Mouse (Mus musculus): ENCODE data around the gene Bcat1. TPM values are rescaled to one million over a fixed set of nuclear protein-coding genes. Genes with fewer than 3 reads are reported as not detected.

Gene Bcat1
- polyA plus RNA-seq, 1 experiment from 2014 or later = 0.44 TPM

DNA sequence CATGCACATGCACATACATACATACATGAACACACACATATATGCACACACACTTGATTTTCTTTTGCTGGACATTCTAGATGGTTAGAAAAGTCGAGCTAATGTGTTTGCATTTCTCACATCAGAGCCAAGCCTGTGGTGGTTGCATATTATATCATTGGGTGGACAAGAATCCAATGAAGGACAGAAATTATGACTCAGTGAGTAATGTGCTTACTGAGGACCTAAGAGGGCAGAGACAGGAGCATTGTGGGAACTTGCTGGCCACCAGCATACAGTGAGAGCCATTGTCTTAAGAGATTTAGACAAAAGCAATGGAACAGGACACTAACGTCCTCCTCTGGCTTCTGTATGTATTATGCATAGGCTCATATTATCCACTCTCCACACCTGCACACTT lies 38.6 kb upstream of the Bcat1 start:
- no peak overlapping the region for H3K27ac ChIP-seq (ENCODE audit: low read length)
- TF ChIP-seq CTCF (IDR thresholded peaks at IDR 0.05) (no peak), EP300 (IDR thresholded peaks at IDR 0.05) (no peak)
- no peaks in the 10 kb centered on the region for H3K4me1 ChIP-seq (ENCODE audit: insufficient read depth, low read depth, low read length)
- no peak overlapping the region for H3K4me3 ChIP-seq (ENCODE audit: low read depth, low read length)
- H3K9ac ChIP-seq (replicated peaks; ENCODE audit: low read depth) = no peak overlapping the region
- no peak for ATAC-seq
- WGBS = 70% methylated on average over 2 of the region's 2 CpGs
- H3K4me2 ChIP-seq (replicated peaks; ENCODE audit: low read depth, low read length) = no peak overlapping the region
- H3K27me3 ChIP-seq (replicated peaks; ENCODE audit: insufficient read depth, low read length) = no peaks in the 10 kb centered on the region
- no peaks in the 10 kb centered on the region for H3K9me3 ChIP-seq (ENCODE audit: low read length)
- no peaks in the 10 kb centered on the region for H3K36me3 ChIP-seq (ENCODE audit: insufficient read depth, low read length)
- DNase-seq (ENCODE audit: low spot score) = no peak

DNA sequence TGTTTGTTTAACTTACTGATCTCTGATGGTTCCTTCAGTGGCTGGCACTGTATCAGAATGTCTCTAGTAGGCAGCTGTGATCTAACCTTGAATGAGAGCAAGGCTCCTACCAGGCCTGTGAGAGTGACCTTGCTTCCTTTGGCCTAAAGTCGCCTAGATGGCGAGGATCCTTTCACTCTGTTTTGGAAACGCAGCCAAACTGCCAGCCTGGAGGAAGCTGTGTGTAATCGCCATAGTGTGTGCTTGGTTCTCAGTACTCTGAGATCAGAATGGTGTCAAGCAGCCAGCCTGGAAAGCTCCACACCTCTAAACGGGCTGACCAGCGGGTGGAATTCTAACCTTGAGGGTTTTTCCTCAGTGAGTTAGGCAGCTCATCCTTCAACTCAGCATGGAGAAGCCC lies 36.9 kb upstream of the Bcat1 start:
- DNase-seq (ENCODE audit: low spot score) (no peak), ATAC-seq (no peak)
- Histone ChIP-seq H3K9ac (replicated peaks; ENCODE audit: low read depth) (no peak overlapping the region), H3K27me3 (replicated peaks; ENCODE audit: insufficient read depth, low read length) (no peaks in the 10 kb centered on the region), H3K4me3 (ENCODE audit: low read depth, low read length) (no peak overlapping the region), H3K27ac (ENCODE audit: low read length) (no peak overlapping the region), H3K4me2 (replicated peaks; ENCODE audit: low read depth, low read length) (no peak overlapping the region), H3K4me1 (ENCODE audit: insufficient read depth, low read depth, low read length) (no peaks in the 10 kb centered on the region), H3K9me3 (ENCODE audit: low read length) (no peaks in the 10 kb centered on the region), H3K36me3 (ENCODE audit: insufficient read depth, low read length) (no peaks in the 10 kb centered on the region)
- TF ChIP-seq CTCF (IDR thresholded peaks at IDR 0.05) (no peak), EP300 (IDR thresholded peaks at IDR 0.05) (no peak)
- WGBS = 46% methylated on average over 6 of the region's 6 CpGs

- ATAC-seq = no peak
- Histone ChIP-seq H3K9ac (replicated peaks; ENCODE audit: low read depth) (no peak overlapping the region), H3K9me3 (ENCODE audit: low read length) (no peaks in the 10 kb centered on the region), H3K36me3 (ENCODE audit: insufficient read depth, low read length) (no peaks in the 10 kb centered on the region), H3K4me3 (ENCODE audit: low read depth, low read length) (no peak overlapping the region), H3K4me1 (ENCODE audit: insufficient read depth, low read depth, low read length) (no peaks in the 10 kb centered on the region), H3K27me3 (replicated peaks; ENCODE audit: insufficient read depth, low read length) (no peaks in the 10 kb centered on the region), H3K27ac (ENCODE audit: low read length) (no peak overlapping the region), H3K4me2 (replicated peaks; ENCODE audit: low read depth, low read length) (no peak overlapping the region)
- no peak for DNase-seq (ENCODE audit: low spot score)
- 96% methylated on average over 3 of the region's 4 CpGs for WGBS
- TF ChIP-seq CTCF (IDR thresholded peaks at IDR 0.05) (no peak), EP300 (IDR thresholded peaks at IDR 0.05) (no peak)
Measured at GRCm38 (mm10) chr6:145110786-145111185, 34.8 kb upstream of the Bcat1 start.

DNA sequence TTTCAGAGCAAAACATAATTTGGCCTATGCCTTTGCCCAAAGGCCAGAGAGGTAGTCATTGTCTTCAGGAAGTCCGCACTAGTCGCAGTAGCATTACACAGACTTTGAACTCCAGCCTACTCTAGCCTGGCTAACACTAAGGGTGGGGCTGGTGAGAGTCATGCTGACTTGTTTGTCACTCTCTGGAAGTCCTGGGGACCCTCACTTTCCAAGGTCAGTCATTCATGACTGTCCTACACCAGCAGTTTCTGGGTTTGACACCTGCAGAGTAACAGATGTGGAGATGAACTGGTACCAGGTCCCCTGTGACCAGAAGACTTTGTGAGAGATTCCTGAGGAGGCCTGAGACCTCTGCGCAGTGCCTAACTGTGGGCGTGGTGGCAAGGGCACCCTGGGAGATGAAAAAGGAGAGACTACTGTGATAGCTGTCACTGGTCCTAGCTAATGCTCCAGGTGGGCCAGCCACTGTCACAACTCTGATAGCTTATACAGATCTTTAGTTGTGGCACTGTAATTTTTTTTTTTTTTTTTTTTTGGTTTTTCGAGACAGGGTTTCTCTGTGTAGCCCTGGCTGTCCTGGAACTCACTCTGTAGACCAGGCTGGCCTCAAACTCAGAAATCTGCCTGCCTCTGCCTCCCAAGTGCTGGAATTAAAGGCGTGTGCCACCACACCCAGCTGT lies 30.3 kb upstream of the Bcat1 start:
- no peak for ATAC-seq
- no peak overlapping the region for H3K27ac ChIP-seq (ENCODE audit: low read length)
- TF ChIP-seq CTCF (IDR thresholded peaks at IDR 0.05) (no peak), EP300 (IDR thresholded peaks at IDR 0.05) (no peak)
- no peaks in the 10 kb centered on the region for H3K27me3 ChIP-seq (replicated peaks; ENCODE audit: insufficient read depth, low read length)
- H3K4me1 ChIP-seq (ENCODE audit: insufficient read depth, low read depth, low read length) = no peaks in the 10 kb centered on the region
- DNase-seq (ENCODE audit: low spot score) = no peak
- WGBS = 83% methylated on average over 6 of the region's 6 CpGs
- no peaks in the 10 kb centered on the region for H3K9me3 ChIP-seq (ENCODE audit: low read length)
- no peak overlapping the region for H3K9ac ChIP-seq (replicated peaks; ENCODE audit: low read depth)
- H3K4me3 ChIP-seq (ENCODE audit: low read depth, low read length) = no peak overlapping the region
- no peak overlapping the region for H3K4me2 ChIP-seq (replicated peaks; ENCODE audit: low read depth, low read length)
- H3K36me3 ChIP-seq (ENCODE audit: insufficient read depth, low read length) = no peaks in the 10 kb centered on the region

- 93% methylated on average over 10 of the region's 10 CpGs for WGBS
- no peak overlapping the region for H3K9ac ChIP-seq (replicated peaks; ENCODE audit: low read depth)
- H3K27ac ChIP-seq (ENCODE audit: low read length) = no peak overlapping the region
- H3K4me1 ChIP-seq (ENCODE audit: insufficient read depth, low read depth, low read length) = no peaks in the 10 kb centered on the region
- H3K36me3 ChIP-seq (ENCODE audit: insufficient read depth, low read length) = no peaks in the 10 kb centered on the region
- no peak overlapping the region for H3K4me3 ChIP-seq (ENCODE audit: low read depth, low read length)
- ATAC-seq = no peak
- no peaks in the 10 kb centered on the region for H3K9me3 ChIP-seq (ENCODE audit: low read length)
- TF ChIP-seq CTCF (IDR thresholded peaks at IDR 0.05) = no peak
- no peak for TF ChIP-seq EP300 (IDR thresholded peaks at IDR 0.05)
- no peak overlapping the region for H3K4me2 ChIP-seq (replicated peaks; ENCODE audit: low read depth, low read length)
- H3K27me3 ChIP-seq (replicated peaks; ENCODE audit: insufficient read depth, low read length) = no peaks in the 10 kb centered on the region
- DNase-seq (ENCODE audit: low spot score) = no peak
Measured at GRCm38 (mm10) chr6:145105439-145105838, 29.5 kb upstream of the Bcat1 start.

- TF ChIP-seq EP300 (IDR thresholded peaks at IDR 0.05) = no peak
- TF ChIP-seq CTCF (IDR thresholded peaks at IDR 0.05) = no peak
- no peak for ATAC-seq
Measured at GRCm38 (mm10) chr6:145104241-145104939, 28.4 kb upstream of the Bcat1 start.

More at GRCm38 (mm10) chr6:145104241-145104939, 28.4 kb upstream of the Bcat1 start:
- Histone ChIP-seq H3K4me3 (ENCODE audit: low read depth, low read length) (no peak overlapping the region), H3K27ac (ENCODE audit: low read length) (no peak overlapping the region), H3K4me1 (ENCODE audit: insufficient read depth, low read depth, low read length) (no peaks in the 10 kb centered on the region), H3K9me3 (ENCODE audit: low read length) (no peaks in the 10 kb centered on the region), H3K4me2 (replicated peaks; ENCODE audit: low read depth, low read length) (no peak overlapping the region), H3K27me3 (replicated peaks; ENCODE audit: insufficient read depth, low read length) (no peaks in the 10 kb centered on the region), H3K9ac (replicated peaks; ENCODE audit: low read depth) (no peak overlapping the region), H3K36me3 (ENCODE audit: insufficient read depth, low read length) (no peaks in the 10 kb centered on the region)
- WGBS = 51% methylated on average over 10 of the region's 10 CpGs
- DNase-seq (ENCODE audit: low spot score) = peak; percentile 25
